In the genomic region with DNA sequence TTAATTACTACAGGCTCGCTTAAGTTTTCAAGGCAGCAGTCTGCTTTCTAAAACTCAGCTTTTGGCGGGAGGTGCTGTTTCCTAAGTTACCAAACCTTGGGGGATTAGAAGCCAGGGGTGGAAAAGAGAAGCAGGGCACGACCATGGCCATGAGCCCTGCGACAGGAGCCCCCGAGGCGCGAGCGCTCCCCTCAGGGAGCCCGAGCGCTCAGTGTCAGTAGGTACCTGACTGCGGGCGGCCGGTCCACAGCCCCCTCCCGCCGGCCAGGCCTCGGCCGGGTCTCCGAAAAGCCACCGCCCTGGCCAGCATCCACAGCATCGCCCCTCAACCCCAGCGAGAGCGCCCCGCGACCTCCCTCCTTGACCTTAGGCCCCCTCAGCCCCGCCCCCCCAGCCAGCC, we compare ENCODE assay signal across 8 mouse cellular contexts. TPM values are rescaled to one million over a fixed set of nuclear protein-coding genes. Genes with fewer than 3 reads are reported as not detected.
DNase-seq lines count a peak whose midpoint lies in the region; ATAC-seq lines count a peak whose summit lies in the region.

No protein-coding gene starts in this region.

- peak overlapping the region; percentile 69 to 83 for H3K4me3 ChIP-seq in heart, embryonic 14.5 days (ENCODE audit: control insufficient read depth in 1 of 2, insufficient read depth in 1 of 2, low read depth in 1 of 2, low read length in 2 of 2)
- H3K4me3 ChIP-seq in hindbrain, embryonic 13.5 days, result peak overlapping the region; percentile 79
- H3K4me3 ChIP-seq in midbrain, embryonic 12.5 days, result peak overlapping the region; percentile 85

- H3K27ac ChIP-seq in heart, embryonic 14.5 days (replicated peaks in 1 of 2; ENCODE audit: control insufficient read depth in 1 of 2, insufficient read depth in 1 of 2, low read depth in 2 of 2, low read length in 2 of 2), result peak overlapping the region; percentile 46 to 88
- H3K27ac ChIP-seq in hindbrain, embryonic 13.5 days, result peak overlapping the region; percentile 95
- H3K27ac ChIP-seq in midbrain, embryonic 12.5 days (replicated peaks), result peak overlapping the region; percentile 69

- H3K4me2 ChIP-seq in heart, embryonic 14.5 days (ENCODE audit: low read length), result peak overlapping the region; percentile 71
- H3K4me2 ChIP-seq in hindbrain, embryonic 13.5 days, result peak overlapping the region; percentile 62
- H3K4me2 ChIP-seq in midbrain, embryonic 12.5 days (replicated peaks), result peak overlapping the region; percentile 69

- DNase-seq in heart, adult 11 months, result no peak
- DNase-seq in 3T3-L1 (ENCODE audit: low read depth, low spot score), result peak; percentile 60
- peak; percentile 19 for DNase-seq in c-Kit-positive CD71-negative TER-119-negative erythroid progenitor cells, embryonic 14.5 days (ENCODE audit: low read depth)
- no peak for DNase-seq in right cerebral cortex, postnatal 14 days
- DNase-seq in spleen, postnatal 10 days (ENCODE audit: low spot score in 2 of 2), result no peak

- H3K27me3 ChIP-seq in heart, embryonic 14.5 days (ENCODE audit: control insufficient read depth, insufficient read depth, low read length), result no peaks in the 10 kb centered on the region
- no peaks in the 10 kb centered on the region for H3K27me3 ChIP-seq in hindbrain, embryonic 13.5 days
- no peaks in the 10 kb centered on the region for H3K27me3 ChIP-seq in midbrain, embryonic 12.5 days

- ATAC-seq in heart, embryonic 14.5 days (ENCODE audit: insufficient number of reproducible peaks, insufficient read depth, low FRiP score, low read depth), result peak; percentile 77
- ATAC-seq in hindbrain, embryonic 13.5 days (ENCODE audit: low FRiP score), result peak; percentile 85
- peak; percentile 89 for ATAC-seq in midbrain, embryonic 12.5 days (ENCODE audit: low FRiP score, low read depth)

- peak overlapping the region; percentile 90 for H3K9ac ChIP-seq in heart, embryonic 14.5 days (ENCODE audit: low read length)
- H3K9ac ChIP-seq in hindbrain, embryonic 13.5 days, result peak overlapping the region; percentile 78
- peak overlapping the region; percentile 75 for H3K9ac ChIP-seq in midbrain, embryonic 12.5 days (replicated peaks)

- H3K4me1 ChIP-seq in heart, embryonic 14.5 days (ENCODE audit: control insufficient read depth in 2 of 2, insufficient read depth in 2 of 2, low read length in 2 of 2), result peaks cover 2 to 8% of the 10 kb centered on the region in 2 experiments; a peak in 2 of 4 replicates
- H3K4me1 ChIP-seq in hindbrain, embryonic 13.5 days (replicated peaks), result peaks cover 12% of the 10 kb centered on the region
- 0 out of 2 replicates have a peak, but pooled peaks cover 7% of the 10 kb centered on the region for H3K4me1 ChIP-seq in midbrain, embryonic 12.5 days

- no peaks in the 10 kb centered on the region for H3K9me3 ChIP-seq in heart, embryonic 14.5 days (ENCODE audit: control insufficient read depth, low read length)
- H3K9me3 ChIP-seq in hindbrain, embryonic 13.5 days, result no peaks in the 10 kb centered on the region
- H3K9me3 ChIP-seq in midbrain, embryonic 12.5 days, result no peaks in the 10 kb centered on the region

- 1% methylated on average over 21 of the region's 25 CpGs for WGBS in heart, embryonic 14.5 days
- WGBS in hindbrain, embryonic 13.5 days, result 0% methylated on average over 25 of the region's 25 CpGs
- WGBS in midbrain, embryonic 12.5 days, result under 1% methylated on average over 19 of the region's 25 CpGs

- no peaks in the 10 kb centered on the region for H3K36me3 ChIP-seq in heart, embryonic 14.5 days (ENCODE audit: control insufficient read depth, insufficient read depth, low read length)
- no peaks in the 10 kb centered on the region for H3K36me3 ChIP-seq in hindbrain, embryonic 13.5 days
- H3K36me3 ChIP-seq in midbrain, embryonic 12.5 days, result no peaks in the 10 kb centered on the region

RNA-seq across cellular contexts. Expression of a gene that starts 0.6 kb away (rescaled TPM):
- 31.8 and 38.6 TPM in 2 replicates for polyA plus RNA-seq in heart, embryonic 14.5 days (2014; fragmentation: Nextera tagmentation; extraction: Ambion mirVana)
- 46.4 and 47.4 TPM in 2 replicates for polyA plus RNA-seq in hindbrain, embryonic 13.5 days (2015; fragmentation: Nextera tagmentation; extraction: Ambion mirVana)
- 56.6 and 59.4 TPM in 2 replicates for polyA plus RNA-seq in midbrain, embryonic 12.5 days (2016; fragmentation: Nextera tagmentation; extraction: Ambion mirVana)

RNA-seq across cellular contexts. Expression of a gene that starts 0.9 kb away (rescaled TPM):
- polyA plus RNA-seq in heart, embryonic 14.5 days (2014; fragmentation: Nextera tagmentation; extraction: Ambion mirVana), result 4.8 and 6.0 TPM in 2 replicates
- 3.4 and 3.5 TPM in 2 replicates for polyA plus RNA-seq in hindbrain, embryonic 13.5 days (2015; fragmentation: Nextera tagmentation; extraction: Ambion mirVana)
- polyA plus RNA-seq in midbrain, embryonic 12.5 days (2016; fragmentation: Nextera tagmentation; extraction: Ambion mirVana), result 3.8 and 5.1 TPM in 2 replicates

Comparison
In these comparisons a context has a peak if more than half of its experiments do, and no peak if none do; other contexts are left out.
1. DNase-seq: peak in 3T3-L1 (single experiment) and c-Kit-positive CD71-negative TER-119-negative erythroid progenitor cells, embryonic 14.5 days (single experiment); none in heart, adult 11 months (single experiment), right cerebral cortex, postnatal 14 days (single experiment) and spleen, postnatal 10 days (0 of 2).
2. Peak in every context shown above with its lines, with median percentiles within 50 percentile points of each other: ATAC-seq, H3K27ac ChIP-seq, H3K4me2 ChIP-seq, H3K4me3 ChIP-seq and H3K9ac ChIP-seq.